Mouse (Mus musculus): ENCODE measurements around the gene Zcchc2. TPM values are rescaled to one million over a fixed set of nuclear protein-coding genes. Genes with fewer than 3 reads are reported as not detected.

Zcchc2 gene
- 1.4 TPM in 2 replicates for polyA plus RNA-seq (2016; fragmentation: Nextera tagmentation; extraction: Ambion mirVana)

GRCm38 (mm10) chr1:105990138-105990821 lies at the start of gene Zcchc2:
Gene Zcchc2 (plus strand): TSS chr1:105990406.
- Histone ChIP-seq H3K9me3 (replicated peaks) (no peaks in the 10 kb centered on the region), H3K27ac (peak within 1 kb of the TSS; percentile 92), H3K4me3 (peak within 1 kb of the TSS; percentile 85), H3K4me1 (peaks cover 45% of the 10 kb centered on the region), H3K36me3 (no peaks in the 10 kb centered on the region), H3K27me3 (ENCODE audit: low read depth, poor library complexity, severe bottlenecking) (peaks cover 9% of the 10 kb centered on the region; the same call in 1 of the 2 replicates)
- DNase-seq (ENCODE audit: low spot score) = peak; percentile 97
- under 1% methylated on average over 57 of the region's 83 CpGs for WGBS

- no peaks in the 10 kb centered on the region for H3K9me3 ChIP-seq (replicated peaks)
- no peaks in the 10 kb centered on the region for H3K36me3 ChIP-seq
- H3K27me3 ChIP-seq (ENCODE audit: low read depth, poor library complexity, severe bottlenecking) = no peaks in the 10 kb centered on the region
- no peaks in the 10 kb centered on the region for H3K4me1 ChIP-seq
- DNase-seq (ENCODE audit: low spot score) = no peak
- H3K27ac ChIP-seq = no peak overlapping the region
- no peak overlapping the region for H3K4me3 ChIP-seq
- 87% methylated on average over 10 of the region's 10 CpGs for WGBS
Measured at GRCm38 (mm10) chr1:105944927-105945580, 45.2 kb upstream of the Zcchc2 start.

- Histone ChIP-seq H3K4me3 (no peak overlapping the region), H3K27ac (no peak overlapping the region), H3K36me3 (no peaks in the 10 kb centered on the region), H3K9me3 (replicated peaks) (no peaks in the 10 kb centered on the region), H3K27me3 (ENCODE audit: low read depth, poor library complexity, severe bottlenecking) (no peaks in the 10 kb centered on the region), H3K4me1 (no peaks in the 10 kb centered on the region)
- 83% methylated on average over 13 of the region's 13 CpGs for WGBS
- DNase-seq (ENCODE audit: low spot score) = no peak
Measured at GRCm38 (mm10) chr1:105946581-105947540, 43.3 kb upstream of the Zcchc2 start.

GRCm38 (mm10) chr1:105948352-105948751 lies 41.9 kb upstream of the Zcchc2 start:
- H3K4me1 ChIP-seq = no peaks in the 10 kb centered on the region
- DNase-seq (ENCODE audit: low spot score) = no peak
- H3K9me3 ChIP-seq (replicated peaks) = no peaks in the 10 kb centered on the region
- H3K36me3 ChIP-seq = no peaks in the 10 kb centered on the region
- WGBS = 86% methylated on average over 6 of the region's 6 CpGs
- H3K27ac ChIP-seq = no peak overlapping the region
- no peaks in the 10 kb centered on the region for H3K27me3 ChIP-seq (ENCODE audit: low read depth, poor library complexity, severe bottlenecking)
- H3K4me3 ChIP-seq = no peak overlapping the region

GRCm38 (mm10) chr1:105953588-105953987 lies 36.6 kb upstream of the Zcchc2 start:
- no peaks in the 10 kb centered on the region for H3K4me1 ChIP-seq
- H3K9me3 ChIP-seq (replicated peaks) = no peaks in the 10 kb centered on the region
- H3K4me3 ChIP-seq = no peak overlapping the region
- no peaks in the 10 kb centered on the region for H3K27me3 ChIP-seq (ENCODE audit: low read depth, poor library complexity, severe bottlenecking)
- 65% methylated on average over 2 of the region's 2 CpGs for WGBS
- no peak for DNase-seq (ENCODE audit: low spot score)
- no peaks in the 10 kb centered on the region for H3K36me3 ChIP-seq
- H3K27ac ChIP-seq = no peak overlapping the region

GRCm38 (mm10) chr1:105954047-105954446 lies 36.2 kb upstream of the Zcchc2 start:
- no peaks in the 10 kb centered on the region for H3K4me1 ChIP-seq
- H3K9me3 ChIP-seq (replicated peaks) = no peaks in the 10 kb centered on the region
- no peaks in the 10 kb centered on the region for H3K36me3 ChIP-seq
- no peak overlapping the region for H3K4me3 ChIP-seq
- H3K27me3 ChIP-seq (ENCODE audit: low read depth, poor library complexity, severe bottlenecking) = no peaks in the 10 kb centered on the region
- H3K27ac ChIP-seq = no peak overlapping the region
- DNase-seq (ENCODE audit: low spot score) = no peak

GRCm38 (mm10) chr1:105956057-105956456 lies 34.1 kb upstream of the Zcchc2 start:
- no peak overlapping the region for H3K27ac ChIP-seq
- no peak overlapping the region for H3K4me3 ChIP-seq
- 83% methylated on average over 5 of the region's 5 CpGs for WGBS
- H3K27me3 ChIP-seq (ENCODE audit: low read depth, poor library complexity, severe bottlenecking) = no peaks in the 10 kb centered on the region
- H3K9me3 ChIP-seq (replicated peaks) = no peaks in the 10 kb centered on the region
- no peaks in the 10 kb centered on the region for H3K36me3 ChIP-seq
- no peak for DNase-seq (ENCODE audit: low spot score)
- no peaks in the 10 kb centered on the region for H3K4me1 ChIP-seq

GRCm38 (mm10) chr1:105961472-105961871 lies 28.7 kb upstream of the Zcchc2 start:
- H3K36me3 ChIP-seq = no peaks in the 10 kb centered on the region
- H3K4me1 ChIP-seq = no peaks in the 10 kb centered on the region
- H3K4me3 ChIP-seq = no peak overlapping the region
- WGBS = 71% methylated on average over 4 of the region's 4 CpGs
- DNase-seq (ENCODE audit: low spot score) = no peak
- no peak overlapping the region for H3K27ac ChIP-seq
- no peaks in the 10 kb centered on the region for H3K9me3 ChIP-seq (replicated peaks)
- no peaks in the 10 kb centered on the region for H3K27me3 ChIP-seq (ENCODE audit: low read depth, poor library complexity, severe bottlenecking)

- Histone ChIP-seq H3K27me3 (ENCODE audit: low read depth, poor library complexity, severe bottlenecking) (no peaks in the 10 kb centered on the region), H3K9me3 (replicated peaks) (no peaks in the 10 kb centered on the region), H3K36me3 (no peaks in the 10 kb centered on the region), H3K27ac (no peak overlapping the region), H3K4me1 (no peaks in the 10 kb centered on the region), H3K4me3 (no peak overlapping the region)
- no peak for DNase-seq (ENCODE audit: low spot score)
- WGBS = 69% methylated on average over 7 of the region's 7 CpGs
Measured at GRCm38 (mm10) chr1:105962084-105962818, 28.0 kb upstream of the Zcchc2 start.

- WGBS = 94% methylated on average over 9 of the region's 9 CpGs
- Histone ChIP-seq H3K4me1 (no peaks in the 10 kb centered on the region), H3K27me3 (ENCODE audit: low read depth, poor library complexity, severe bottlenecking) (no peaks in the 10 kb centered on the region), H3K9me3 (replicated peaks) (no peaks in the 10 kb centered on the region), H3K36me3 (no peaks in the 10 kb centered on the region), H3K27ac (no peak overlapping the region), H3K4me3 (no peak overlapping the region)
- no peak for DNase-seq (ENCODE audit: low spot score)
Measured at GRCm38 (mm10) chr1:105962852-105963251, 27.4 kb upstream of the Zcchc2 start.

- no peaks in the 10 kb centered on the region for H3K4me1 ChIP-seq
- no peak for DNase-seq (ENCODE audit: low spot score)
- H3K27ac ChIP-seq = no peak overlapping the region
- H3K36me3 ChIP-seq = no peaks in the 10 kb centered on the region
- no peaks in the 10 kb centered on the region for H3K27me3 ChIP-seq (ENCODE audit: low read depth, poor library complexity, severe bottlenecking)
- WGBS = 68% methylated on average over 4 of the region's 4 CpGs
- no peak overlapping the region for H3K4me3 ChIP-seq
- no peaks in the 10 kb centered on the region for H3K9me3 ChIP-seq (replicated peaks)
Measured at GRCm38 (mm10) chr1:105964514-105964913, 25.7 kb upstream of the Zcchc2 start.

- Histone ChIP-seq H3K27me3 (ENCODE audit: low read depth, poor library complexity, severe bottlenecking) (no peaks in the 10 kb centered on the region), H3K27ac (no peak overlapping the region), H3K9me3 (replicated peaks) (no peaks in the 10 kb centered on the region), H3K36me3 (no peaks in the 10 kb centered on the region), H3K4me3 (no peak overlapping the region), H3K4me1 (no peaks in the 10 kb centered on the region)
- 93% methylated on average over 5 of the region's 5 CpGs for WGBS
- DNase-seq (ENCODE audit: low spot score) = no peak
Measured at GRCm38 (mm10) chr1:105965189-105965588, 25.0 kb upstream of the Zcchc2 start.

Measured in limb, embryonic 10.5 days (tissue).